Mouse (Mus musculus): ENCODE data around the gene B230217C12Rik.
"Not testable (repeated sequence)": the region's sequence is repeated elsewhere in the genome, so short reads cannot be mapped to it uniquely, and the experiment has no call there.

B230217C12Rik gene

GRCm38 (mm10) chr11:97825971-97826370 is 14.6 kb upstream of the B230217C12Rik start:
- POLR2A ChIA-PET: interaction anchor here in 2 of 4 experiments (0.6 to 6.4 kb wide), 13 partner anchors 8 to 164 kb away, joined by 3 to 78 read pairs (median 10); partner anchors contain the start of genes 1700001P01Rik (in 1 of the 2) and B230217C12Rik (in 1 of the 2)
- CTCF ChIA-PET: interaction anchor here in 2 of 4 experiments (0.6 to 1.5 kb wide), 2 partner anchors 111 to 563 kb away, joined by 5 to 14 read pairs; no protein-coding TSS in a partner anchor

GRCm38 (mm10) chr11:97826414-97826813 is 14.2 kb upstream of the B230217C12Rik start:
- CTCF ChIA-PET: interaction anchor here in 1 of 4 experiments (0.5 to 1.6 kb wide), 3 partner anchors 111 to 182 kb away, joined by 3 to 5 read pairs (median 4); no protein-coding TSS in a partner anchor
- POLR2A ChIA-PET: interaction anchor here in 2 of 4 experiments (0.7 to 6.4 kb wide), 13 partner anchors 8 to 51 kb away, joined by 3 to 78 read pairs (median 10); partner anchors contain the start of genes B230217C12Rik (in 2 of the 2) and 1700001P01Rik (in 1 of the 2)

- ChIA-PET POLR2A (interaction anchor here in 3 of 4 experiments (0.6 to 6.4 kb wide), 19 partner anchors 10 to 161 kb away, joined by 3 to 78 read pairs (median 5); partner anchors contain the start of genes B230217C12Rik (in 3 of the 3), 1700001P01Rik (in 2 of the 3), Lasp1 (in 1 of the 3) and Rpl23 (in 1 of the 3)), CTCF (interaction anchor here in 2 of 4 experiments (0.8 to 1.6 kb wide), 4 partner anchors 11 to 183 kb away, joined by 3 to 5 read pairs (median 4); no protein-coding TSS in a partner anchor)
Observed at GRCm38 (mm10) chr11:97827654-97828053, 12.9 kb upstream of the B230217C12Rik start.

- POLR2A ChIA-PET: interaction anchor here in 2 of 4 experiments (0.6 to 1.9 kb wide), 5 partner anchors 11 to 47 kb away, joined by 3 to 9 read pairs (median 3); partner anchors contain the start of gene Rpl23 (in 1 of the 2)
- CTCF ChIA-PET: interaction anchor here in 1 of 4 experiments (0.6 kb wide), 1 partner anchor 32 kb away, joined by 3 read pairs; no protein-coding TSS in a partner anchor
Observed at GRCm38 (mm10) chr11:97829365-97829764, 11.2 kb upstream of the B230217C12Rik start.

- POLR2A ChIA-PET: interaction anchor here in 3 of 4 experiments (0.5 to 2.5 kb wide), 15 partner anchors 9 to 531 kb away, joined by 3 to 9 read pairs (median 4); partner anchors contain the start of genes B230217C12Rik (in 1 of the 3), Fbxo47 (in 1 of the 3) and Lasp1 (in 1 of the 3)
- CTCF ChIA-PET: no interaction called here
Observed at GRCm38 (mm10) chr11:97829913-97830476, 10.6 kb upstream of the B230217C12Rik start.

GRCm38 (mm10) chr11:97830501-97830900 is 10.1 kb upstream of the B230217C12Rik start:
- CTCF ChIA-PET: interaction anchor here in 1 of 4 experiments (1.2 kb wide), 1 partner anchor 10 kb away, joined by 3 read pairs; the partner anchor contains the start of gene B230217C12Rik
- POLR2A ChIA-PET: interaction anchor here in 3 of 4 experiments (0.5 to 2.5 kb wide), 14 partner anchors 8 to 532 kb away, joined by 3 to 9 read pairs (median 4); partner anchors contain the start of genes B230217C12Rik (in 1 of the 3), Fbxo47 (in 1 of the 3) and Lasp1 (in 1 of the 3)

- ChIA-PET CTCF (no interaction called here), POLR2A (interaction anchor here in 2 of 4 experiments (0.6 to 2.5 kb wide), 7 partner anchors 9 to 51 kb away, joined by 3 to 9 read pairs (median 3); partner anchors contain the start of gene B230217C12Rik (in 1 of the 2))
Observed at GRCm38 (mm10) chr11:97832001-97832400, 8.6 kb upstream of the B230217C12Rik start.

- CTCF ChIA-PET: interaction anchor here in 2 of 4 experiments (0.5 to 0.6 kb wide), 2 partner anchors 113 to 116 kb away, joined by 5 to 7 read pairs; no protein-coding TSS in a partner anchor
- POLR2A ChIA-PET: interaction anchor here in 3 of 4 experiments (0.6 to 2.8 kb wide), 18 partner anchors 8 to 1085 kb away, joined by 3 to 18 read pairs (median 4); partner anchors contain the start of genes 1700001P01Rik (in 1 of the 3), B230217C12Rik (in 1 of the 3), Fbxo47 (in 1 of the 3) and Rpl23 (in 1 of the 3)
Observed at GRCm38 (mm10) chr11:97833352-97833751, 7.2 kb upstream of the B230217C12Rik start.

- ChIA-PET POLR2A (interaction anchor here in 3 of 4 experiments (1.1 to 2.7 kb wide), 5 partner anchors 10 to 54 kb away, joined by 3 to 12 read pairs (median 5); no protein-coding TSS in a partner anchor), CTCF (no interaction called here)
Observed at GRCm38 (mm10) chr11:97836541-97836940, 4.0 kb upstream of the B230217C12Rik start.

GRCm38 (mm10) chr11:97837051-97837450 is 3.5 kb upstream of the B230217C12Rik start:
- POLR2A ChIA-PET: interaction anchor here in 3 of 4 experiments (0.5 to 2.7 kb wide), 8 partner anchors 10 to 840 kb away, joined by 3 to 12 read pairs (median 4); no protein-coding TSS in a partner anchor
- CTCF ChIA-PET: not testable (repeated sequence)

- CTCF ChIA-PET: no interaction called here
- POLR2A ChIA-PET: interaction anchor here (0.5 to 2.7 kb wide), 10 partner anchors 11 to 840 kb away, joined by 3 to 12 read pairs (median 4); no protein-coding TSS in a partner anchor
Observed at GRCm38 (mm10) chr11:97837641-97838149, 2.9 kb upstream of the B230217C12Rik start.

GRCm38 (mm10) chr11:97838779-97839440 is 1.7 kb upstream of the B230217C12Rik start:
- POLR2A ChIA-PET: interaction anchor here in 3 of 4 experiments (0.5 to 3.6 kb wide), 26 partner anchors 8 to 817 kb away, joined by 3 to 37 read pairs (median 3); partner anchors contain the start of genes Fbxo47 (in 1 of the 3) and Lasp1 (in 1 of the 3)

GRCm38 (mm10) chr11:97839441-97840134 is 992 bp upstream of the B230217C12Rik start:
- POLR2A ChIA-PET: interaction anchor here (0.5 to 3.6 kb wide), 35 partner anchors 8 to 265 kb away, joined by 3 to 37 read pairs (median 4); partner anchors contain the start of genes Rpl23 (in 2 of the 4), Fbxo47 (in 1 of the 4) and Lasp1 (in 1 of the 4)
- CTCF ChIA-PET: interaction anchor here in 2 of 4 experiments (0.8 to 1.6 kb wide), 5 partner anchors 16 to 46 kb away, joined by 3 to 15 read pairs (median 4); no protein-coding TSS in a partner anchor

More at GRCm38 (mm10) chr11:97838779-97839440, 1.7 kb upstream of the B230217C12Rik start:
- CTCF ChIA-PET: interaction anchor here in 1 of 4 experiments (0.8 kb wide), 2 partner anchors 16 to 45 kb away, joined by 3 read pairs; no protein-coding TSS in a partner anchor

- CTCF ChIA-PET: interaction anchor here (0.6 to 2.4 kb wide), 14 partner anchors 9 to 178 kb away, joined by 3 to 15 read pairs (median 4); no protein-coding TSS in a partner anchor
- POLR2A ChIA-PET: interaction anchor here (0.7 to 3.6 kb wide), 47 partner anchors 9 to 227 kb away, joined by 3 to 37 read pairs (median 6); partner anchors contain the start of genes Rpl23 (in 4 of the 4), Lasp1 (in 3 of the 4), 1700001P01Rik (in 2 of the 4) and Fbxo47 (in 1 of the 4)
Observed at GRCm38 (mm10) chr11:97840135-97840490, 467 bp upstream of the B230217C12Rik start.

GRCm38 (mm10) chr11:97840991-97841661 is 546 bp downstream of the B230217C12Rik start:
- ChIA-PET CTCF (interaction anchor here (0.5 to 2.4 kb wide), 32 partner anchors 9 to 820 kb away, joined by 3 to 15 read pairs (median 3); no protein-coding TSS in a partner anchor), POLR2A (interaction anchor here (0.5 to 3.6 kb wide), 88 partner anchors 8 to 1346 kb away, joined by 3 to 37 read pairs (median 4); partner anchors contain the start of genes Rpl23 (in 4 of the 4), Fbxo47 (in 3 of the 4), Lasp1 (in 3 of the 4) and 1700001P01Rik (in 2 of the 4))

GRCm38 (mm10) chr11:97842001-97842400 is 1.4 kb downstream of the B230217C12Rik start:
- ChIA-PET POLR2A (interaction anchor here (0.6 to 3.6 kb wide), 38 partner anchors 7 to 869 kb away, joined by 3 to 37 read pairs (median 4); partner anchors contain the start of genes Fbxo47 (in 2 of the 4), Lasp1 (in 2 of the 4), Rpl23 (in 2 of the 4) and 1700001P01Rik (in 1 of the 4)), CTCF (interaction anchor here (0.6 to 2.4 kb wide), 8 partner anchors 8 to 105 kb away, joined by 3 to 10 read pairs (median 4); no protein-coding TSS in a partner anchor)
